Mouse (Mus musculus) heart, embryonic 14.5 days (tissue): ENCODE results near the gene Mov10l1. TPM values are rescaled to one million over a fixed set of nuclear protein-coding genes. Genes with fewer than 3 reads are reported as not detected.

Source experiments
- ATAC-seq: fragments of 200-750 bp; cut with Nextera tagmentation; 2 replicates; pipeline ENCODE4 v1.8.0; 2017; ENCODE audit warnings: low read depth, moderate TSS enrichment; ENCODE audit not compliant: insufficient number of reproducible peaks, insufficient read depth, low FRiP score
- H3K27ac ChIP-seq, 2 experiments: fragments of 200-500 bp in 1 of 2; fragments of 300-500 bp in 1 of 2; sonication (generic) in 1 of 2; replicated peaks in 1 of 2; 2 replicates each; pipeline ENCODE4 v1.5.1; 2012 to 2014; ENCODE audit warnings: low read depth in 2 of 2, low read length in 2 of 2, control low read depth in 1 of 2, mild to moderate bottlenecking in 1 of 2, mixed read lengths in 1 of 2; ENCODE audit not compliant: control insufficient read depth in 1 of 2, insufficient read depth in 1 of 2
- H3K27me3 ChIP-seq: fragments of 300-500 bp; sonication (generic); 2 replicates; pipeline ENCODE4 v1.6.1; 2014; ENCODE audit warnings: mild to moderate bottlenecking, low read length, control low read depth; ENCODE audit not compliant: control insufficient read depth, insufficient read depth
- H3K36me3 ChIP-seq: fragments of 300-500 bp; sonication (generic); 2 replicates; pipeline ENCODE4 v1.6.1; 2014; ENCODE audit warnings: mild to moderate bottlenecking, control low read depth, low read length, mixed read lengths; ENCODE audit not compliant: control insufficient read depth, insufficient read depth
- H3K4me1 ChIP-seq, 2 experiments: fragments of 200-500 bp in 1 of 2; fragments of 300-500 bp in 1 of 2; sonication (generic) in 1 of 2; 2 replicates each; pipeline ENCODE4 v1.6.1; 2012 to 2014; ENCODE audit warnings: low read length in 2 of 2, control low read depth in 1 of 2, mixed read lengths in 1 of 2; ENCODE audit not compliant: control insufficient read depth in 2 of 2, insufficient read depth in 2 of 2
- H3K4me2 ChIP-seq: fragments of 300-500 bp; sonication (generic); 2 replicates; pipeline ENCODE4 v1.6.1; 2014; ENCODE audit warnings: mild to moderate bottlenecking, low read length
- H3K4me3 ChIP-seq, 2 experiments: fragments of 200-500 bp in 1 of 2; fragments of 300-500 bp in 1 of 2; sonication (generic) in 1 of 2; 2 replicates each; pipeline ENCODE4 v1.5.1; 2012 to 2014; ENCODE audit warnings: low read length in 2 of 2, mild to moderate bottlenecking in 2 of 2, control low read depth in 1 of 2, low read depth in 1 of 2, moderate library complexity in 1 of 2; ENCODE audit not compliant: control insufficient read depth in 1 of 2, insufficient read depth in 1 of 2
- H3K9ac ChIP-seq: fragments of 300-500 bp; sonication (generic); 2 replicates; pipeline ENCODE4 v1.6.1; 2014; ENCODE audit warnings: mild to moderate bottlenecking, low read length
- H3K9me3 ChIP-seq: fragments of 300-500 bp; sonication (generic); 2 replicates; pipeline ENCODE4 v1.6.1; 2016; ENCODE audit warnings: low read length, control low read depth; ENCODE audit not compliant: control insufficient read depth
- WGBS: fragments of 180-500 bp; shearing (Covaris S2); extraction: QIAGEN DNeasy Blood & Tissue Kit; methylation state at CpG from one replicate; pipeline ENCODE4 v1.1.7; 2014; 5-methylcytosine and 5-hydroxymethylcytosine counted together
- polyA plus RNA-seq: library from polyadenylated mRNA; unstranded; fragments of >200 nt; fragmentation: Nextera tagmentation; extraction: Ambion mirVana; gene quantifications from 2 replicates; pipeline ENCODE4 v1.2.1, GENCODE M21; 2014

The Mov10l1 gene
- polyA plus RNA-seq, 1 experiment from 2014 or later = 86.2 TPM

- H3K27ac ChIP-seq = peak overlapping the region; percentile 91 to 96
- peak overlapping the region; percentile 82 to 92 for H3K4me3 ChIP-seq
- peaks cover 34 to 48% of the 10 kb centered on the region in 2 experiments for H3K4me1 ChIP-seq
- no peaks in the 10 kb centered on the region for H3K9me3 ChIP-seq
- peaks cover 12% of the 10 kb centered on the region for H3K36me3 ChIP-seq
- H3K4me2 ChIP-seq = peak overlapping the region; percentile 83
- ATAC-seq = peak; percentile 88
- H3K9ac ChIP-seq = peak overlapping the region; percentile 96
- WGBS = 0% methylated on average over 47 of the region's 59 CpGs
- H3K27me3 ChIP-seq = no peaks in the 10 kb centered on the region
These were observed 92.9 kb downstream of the Mov10l1 start for GRCm38 (mm10) chr15:89075478-89076147.

DNA sequence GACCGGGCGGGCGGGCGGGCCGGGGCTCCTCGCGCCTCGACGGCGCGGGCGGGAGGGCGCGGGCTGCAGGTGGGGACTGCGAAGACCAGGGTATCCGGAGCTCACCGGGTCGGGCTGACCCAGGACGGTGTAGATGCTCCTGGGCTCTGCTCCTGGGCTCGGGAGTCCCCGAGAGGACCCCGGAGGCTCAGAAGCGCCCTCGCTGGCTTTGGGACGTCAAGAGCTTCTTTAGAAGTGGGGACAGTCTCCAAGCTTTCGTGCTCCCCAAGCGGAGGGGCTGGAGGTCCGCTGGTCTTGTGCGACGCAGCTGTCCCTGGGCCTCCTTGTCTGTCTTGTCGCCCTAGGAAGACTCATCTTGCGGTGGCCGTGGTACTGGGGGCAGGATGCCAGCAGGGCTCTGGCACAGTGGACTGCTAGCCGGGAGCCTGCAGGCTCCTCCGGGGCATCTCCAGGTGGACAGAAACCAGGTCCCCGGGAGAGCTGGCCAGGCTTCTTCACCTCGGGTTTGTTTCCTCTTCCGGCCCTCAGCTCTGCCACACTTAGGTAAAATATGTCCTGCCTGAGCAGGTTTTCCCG, 93.5 kb downstream of the Mov10l1 start:
- peak overlapping the region; percentile 82 to 92 for H3K4me3 ChIP-seq
- peak; percentile 2; the same call in 1 of the 2 replicates for ATAC-seq
- H3K4me2 ChIP-seq = peak overlapping the region; percentile 83
- peaks cover 18% of the 10 kb centered on the region for H3K36me3 ChIP-seq
- no peaks in the 10 kb centered on the region for H3K27me3 ChIP-seq
- H3K9me3 ChIP-seq = no peaks in the 10 kb centered on the region
- under 1% methylated on average over 39 of the region's 39 CpGs for WGBS
- H3K9ac ChIP-seq = peak overlapping the region; percentile 96
- peaks cover 34 to 46% of the 10 kb centered on the region in 2 experiments for H3K4me1 ChIP-seq
- peak overlapping the region; percentile 84 to 96 for H3K27ac ChIP-seq

DNA sequence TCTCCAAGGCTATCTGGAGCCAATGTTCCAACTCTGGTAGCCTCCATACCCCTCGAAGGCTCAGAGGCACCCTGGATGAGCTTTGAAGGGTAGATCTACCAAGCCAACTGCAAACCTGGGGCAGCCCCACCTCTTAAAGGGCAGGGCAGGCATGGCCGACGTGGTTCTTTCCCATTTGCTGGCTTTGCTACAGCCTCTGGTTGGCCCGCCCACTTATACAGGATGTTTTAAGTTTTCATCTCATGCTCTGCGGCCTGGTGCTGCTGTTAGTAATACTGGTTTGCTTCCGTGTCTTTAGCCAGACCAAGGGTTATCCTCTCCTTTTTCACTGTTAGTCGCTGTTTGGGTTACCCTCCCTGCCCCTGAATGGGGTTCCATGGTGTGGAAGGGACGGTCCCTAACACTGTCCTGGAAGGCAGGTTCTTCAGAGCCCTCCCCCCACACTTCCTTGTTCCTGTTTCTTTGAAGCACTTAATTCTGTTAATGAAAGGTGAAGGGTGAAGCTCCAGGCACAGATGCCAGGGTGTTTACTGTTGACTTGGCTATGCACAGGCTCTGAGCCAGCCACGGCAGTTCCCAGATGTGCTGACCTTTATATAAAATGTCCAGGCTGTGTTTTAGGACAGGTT, 95.6 kb downstream of the Mov10l1 start:
- 60% methylated on average over 9 of the region's 9 CpGs for WGBS
- Histone ChIP-seq H3K9ac (peak overlapping the region; percentile 30), H3K4me1 (peaks cover 31 to 41% of the 10 kb centered on the region in 2 experiments), H3K9me3 (no peaks in the 10 kb centered on the region), H3K36me3 (peaks cover 39% of the 10 kb centered on the region), H3K27ac (0 out of 4 replicates have a peak overlapping the region, but pooled peaks of 1 of the 2 experiments have one; percentile 30), H3K4me2 (peak overlapping the region; percentile 83), H3K4me3 (0 out of 4 replicates have a peak overlapping the region, but pooled peaks of 1 of the 2 experiments have one; percentile 92), H3K27me3 (no peaks in the 10 kb centered on the region)
- no peak for ATAC-seq

DNA sequence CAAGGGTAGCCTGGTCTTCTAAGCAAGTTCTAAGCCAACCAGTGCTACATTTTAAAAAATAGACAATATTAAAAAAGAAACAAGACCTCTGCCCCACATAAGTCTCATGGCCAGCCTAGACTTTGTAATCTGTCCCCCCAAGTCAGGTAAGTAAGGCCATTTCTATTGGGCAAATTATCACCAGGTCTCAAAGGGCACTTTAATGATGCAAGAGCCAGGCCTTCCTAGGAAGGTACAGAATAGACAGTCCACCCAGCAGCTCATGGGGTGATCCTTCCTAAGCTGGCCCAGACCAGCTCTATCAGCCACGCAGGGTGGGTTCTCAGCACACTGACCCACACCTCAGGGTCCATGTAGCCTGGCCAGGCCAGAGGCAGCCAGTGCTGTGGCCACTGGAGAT, 101.2 kb downstream of the Mov10l1 start:
- H3K4me3 ChIP-seq = no peak overlapping the region
- H3K36me3 ChIP-seq = peaks cover 75% of the 10 kb centered on the region
- WGBS = 100% methylated on average over 1 of the region's 1 CpGs

GRCm38 (mm10) chr15:89084826-89085225, 102.1 kb downstream of the Mov10l1 start:
- Histone ChIP-seq H3K4me3 (no peak overlapping the region), H3K27me3 (no peaks in the 10 kb centered on the region), H3K27ac (no peak overlapping the region), H3K9ac (no peak overlapping the region), H3K9me3 (no peaks in the 10 kb centered on the region), H3K4me2 (no peak overlapping the region), H3K36me3 (peaks cover 67% of the 10 kb centered on the region), H3K4me1 (peaks cover 2 to 3% of the 10 kb centered on the region in 2 experiments; a peak in 3 of 4 replicates)
- ATAC-seq = no peak
- WGBS = 89% methylated on average over 2 of the region's 2 CpGs

More for the DNA sequence above, 101.2 kb downstream of the Mov10l1 start:
- no peak overlapping the region for H3K4me2 ChIP-seq
- peaks cover 0 to under 1% of the 10 kb centered on the region in 2 experiments; a peak in 1 of 4 replicates for H3K4me1 ChIP-seq
- no peak overlapping the region for H3K9ac ChIP-seq
- H3K27ac ChIP-seq = no peak overlapping the region
- no peak for ATAC-seq
- no peaks in the 10 kb centered on the region for H3K27me3 ChIP-seq
- no peaks in the 10 kb centered on the region for H3K9me3 ChIP-seq

- ATAC-seq = peak; percentile 91
- H3K36me3 ChIP-seq = peaks cover 48% of the 10 kb centered on the region
- peak within 1 kb of the TSS; percentile 75 for H3K4me2 ChIP-seq
- H3K4me3 ChIP-seq = peak within 1 kb of the TSS; percentile 75 to 90
- H3K27ac ChIP-seq = peak within 1 kb of the TSS; percentile 57 to 75
- H3K27me3 ChIP-seq = no peaks in the 10 kb centered on the region
- WGBS = 2% methylated on average over 29 of the region's 38 CpGs
- peaks cover 3 to 7% of the 10 kb centered on the region in 2 experiments; a peak in 3 of 4 replicates for H3K4me1 ChIP-seq
- H3K9ac ChIP-seq = peak within 1 kb of the TSS; percentile 92
- no peaks in the 10 kb centered on the region for H3K9me3 ChIP-seq
These were observed 106.0 kb downstream of the Mov10l1 start, which contains the start of gene Selenoo for GRCm38 (mm10) chr15:89088607-89089247. Selenoo (plus strand) TSS chr15:89089084.
